12 mouse cellular contexts compared by ENCODE assay signal in genomic region chr8:36014862-36015261, GRCm38 (mm10).
DNase-seq lines count a peak whose midpoint lies in the region; ATAC-seq and TF ChIP-seq lines count a peak whose summit lies in the region.
"Had no signal": no experiment of that assay in that cellular context is flagged by ENCODE, and none has a peak within 500 bp of the region (broad histone marks: within the 10 kb centered on the region; RNA-seq: fewer than 3 reads in every experiment).

No protein-coding gene starts in this region.

- no peak overlapping the region for H3K4me2 ChIP-seq in kidney, embryonic 14.5 days (replicated peaks; ENCODE audit: low read depth, low read length)
- H3K4me2 ChIP-seq in embryonic facial prominence, embryonic 15.5 days (replicated peaks), result no peak overlapping the region
- no peak overlapping the region for H3K4me2 ChIP-seq in hindbrain, postnatal 0 days (ENCODE audit: low read depth, low read length)
- H3K4me2 ChIP-seq: lung, embryonic 14.5 days had no signal

- peaks cover 8% of the 10 kb centered on the region; the same call in 1 of the 2 replicates for H3K4me1 ChIP-seq in kidney, embryonic 14.5 days (ENCODE audit: control insufficient read depth, insufficient read depth, low read length)
- peaks cover 5% of the 10 kb centered on the region; the same call in 1 of the 2 replicates for H3K4me1 ChIP-seq in embryonic facial prominence, embryonic 15.5 days
- H3K4me1 ChIP-seq in hindbrain, postnatal 0 days (ENCODE audit: insufficient read depth, low read length), result peaks cover 7% of the 10 kb centered on the region; the same call in 1 of the 2 replicates

- no peak overlapping the region for H3K4me3 ChIP-seq in kidney, embryonic 14.5 days (ENCODE audit: low read length)
- H3K4me3 ChIP-seq in embryonic facial prominence, embryonic 15.5 days (replicated peaks), result no peak overlapping the region
- H3K4me3 ChIP-seq in hindbrain, postnatal 0 days (ENCODE audit: low read length), result no peak overlapping the region
- H3K4me3 ChIP-seq: gastrocnemius, adult 2 months; megakaryocyte, embryonic 14.5 days had no signal

- no peaks in the 10 kb centered on the region for H3K9me3 ChIP-seq in kidney, embryonic 14.5 days (ENCODE audit: control insufficient read depth, low read length)
- no peaks in the 10 kb centered on the region for H3K9me3 ChIP-seq in embryonic facial prominence, embryonic 15.5 days (replicated peaks)
- H3K9me3 ChIP-seq in hindbrain, postnatal 0 days (ENCODE audit: low read length), result no peaks in the 10 kb centered on the region
- H3K9me3 ChIP-seq: megakaryocyte, embryonic 14.5 days had no signal

- peak; percentile 18 for DNase-seq in kidney, adult 18-20 months
- DNase-seq in left cerebral cortex, postnatal 25 days (ENCODE audit: low spot score in 2 of 2), result peak; percentile 26 to 76
- no peak for DNase-seq in left cerebral cortex, adult 11 months (ENCODE audit: low spot score)
- peak; percentile 74 for DNase-seq in hindbrain, postnatal 0 days (ENCODE audit: low spot score)
- no peak for DNase-seq in lung, adult 18-20 months
- no peak for DNase-seq in gastrocnemius, postnatal 10 days
- DNase-seq: gastrocnemius, adult 2 months; heart, postnatal 36 days; lung, embryonic 14.5 days had no signal

- no peaks in the 10 kb centered on the region for H3K36me3 ChIP-seq in kidney, embryonic 14.5 days (ENCODE audit: control insufficient read depth, insufficient read depth, low read length)
- H3K36me3 ChIP-seq in embryonic facial prominence, embryonic 15.5 days, result no peaks in the 10 kb centered on the region
- no peaks in the 10 kb centered on the region for H3K36me3 ChIP-seq in hindbrain, postnatal 0 days (ENCODE audit: insufficient read depth, low read length)

- 74% methylated on average over 8 of the region's 8 CpGs for WGBS in kidney, embryonic 14.5 days
- 52% methylated on average over 8 of the region's 8 CpGs for WGBS in embryonic facial prominence, embryonic 15.5 days
- WGBS in hindbrain, postnatal 0 days, result 29% methylated on average over 8 of the region's 8 CpGs

- H3K27me3 ChIP-seq in kidney, embryonic 14.5 days (ENCODE audit: control insufficient read depth, insufficient read depth, low read length), result no peaks in the 10 kb centered on the region
- H3K27me3 ChIP-seq in embryonic facial prominence, embryonic 15.5 days, result no peaks in the 10 kb centered on the region
- H3K27me3 ChIP-seq in hindbrain, postnatal 0 days (ENCODE audit: insufficient read depth, low read length), result no peaks in the 10 kb centered on the region

- H3K27ac ChIP-seq in kidney, embryonic 14.5 days (ENCODE audit: low read depth, low read length), result no peak overlapping the region
- no peak overlapping the region for H3K27ac ChIP-seq in embryonic facial prominence, embryonic 15.5 days (replicated peaks)
- 0 out of 2 replicates have a peak overlapping the region, but pooled peaks have one; percentile 2 for H3K27ac ChIP-seq in hindbrain, postnatal 0 days
- H3K27ac ChIP-seq: gastrocnemius, adult 2 months had no signal

- TF ChIP-seq CTCF in hindbrain, postnatal 0 days (IDR thresholded peaks at IDR 0.05; ENCODE audit: low read depth), result no peak

- intact Hi-C loops in left cerebral cortex, postnatal 25 days (cut with DNase I), result loop anchor here (5.0 to 10.0 kb wide), 4 partner anchors 83 to 172 kb away; no protein-coding TSS in a partner anchor

- no peak for ATAC-seq in kidney, embryonic 14.5 days (ENCODE audit: low FRiP score, low TSS enrichment)
- peak; percentile 51; the same call in 1 of the 2 replicates for ATAC-seq in embryonic facial prominence, embryonic 15.5 days (ENCODE audit: insufficient number of reproducible peaks, low FRiP score, low TSS enrichment, low read depth)
- ATAC-seq in hindbrain, postnatal 0 days, result peak; percentile 64

- H3K9ac ChIP-seq in kidney, embryonic 14.5 days (ENCODE audit: low read depth, low read length), result no peak overlapping the region
- no peak overlapping the region for H3K9ac ChIP-seq in embryonic facial prominence, embryonic 15.5 days
- no peak overlapping the region for H3K9ac ChIP-seq in hindbrain, postnatal 0 days (replicated peaks; ENCODE audit: low read length)
- H3K9ac ChIP-seq: lung, embryonic 14.5 days had no signal

Comparison
In these comparisons a context has a peak if more than half of its experiments do, and no peak if none do; other contexts are left out.
1. DNase-seq: peak in kidney, adult 18-20 months (single experiment), left cerebral cortex, postnatal 25 days (2 of 2) and hindbrain, postnatal 0 days (single experiment); none in left cerebral cortex, adult 11 months (single experiment), lung, adult 18-20 months (0 of 2) and gastrocnemius, postnatal 10 days (single experiment).